Mouse (Mus musculus) C2C12 (cell line): ENCODE results near the gene Spsb2. TPM values are rescaled to one million over a fixed set of nuclear protein-coding genes. Genes with fewer than 3 reads are reported as not detected.
A peak's percentile ranks its signal among the peaks of the same experiment; 100 is the strongest.
"Not testable (repeated sequence)": the region's sequence is repeated elsewhere in the genome, so short reads cannot be mapped to it uniquely, and the experiment has no call there.

ENCODE experiments used
- H3K27me3 ChIP-seq: one replicate; pipeline ENCODE4 v1.6.1; 2011; ENCODE audit not compliant: control insufficient read depth, insufficient read depth, insufficient read length
- H3K36me3 ChIP-seq: one replicate; pipeline ENCODE4 v1.6.1; 2011; ENCODE audit not compliant: control insufficient read depth, insufficient read depth
- H3K4me3 ChIP-seq: one replicate; pipeline ENCODE4 v1.5.1; 2011; ENCODE audit warnings: mild to moderate bottlenecking, control low read depth; ENCODE audit not compliant: poor library complexity, insufficient read depth, severe bottlenecking
- H3K79me2 ChIP-seq: one replicate; pipeline ENCODE4 v1.6.1; 2011; ENCODE audit not compliant: control insufficient read depth, insufficient read depth
- H3K79me3 ChIP-seq: one replicate; pipeline ENCODE4 v1.6.1; 2011; ENCODE audit warnings: low read depth, control low read depth
- H3ac ChIP-seq: one replicate; pipeline ENCODE3; 2011; ENCODE audit warnings: low read depth; ENCODE audit not compliant: control insufficient read depth, insufficient read length
- CEBPB ChIP-seq: IDR thresholded peaks from one replicate; pipeline ENCODE4 v1.6.1; 2011; ENCODE audit warnings: low read depth, mild to moderate bottlenecking, control low read depth, moderate library complexity
- CTCF ChIP-seq: IDR thresholded peaks from one replicate; pipeline ENCODE4 v1.5.1; 2011; ENCODE audit not compliant: control insufficient read depth, insufficient read depth, insufficient read length
- FOSL1 ChIP-seq: IDR thresholded peaks from one replicate; pipeline ENCODE4 v1.8.0; 2011; ENCODE audit warnings: mild to moderate bottlenecking, low read length; ENCODE audit not compliant: poor library complexity, insufficient read depth, severe bottlenecking
- MAX ChIP-seq: IDR thresholded peaks from one replicate; pipeline ENCODE4 v1.6.1; 2011; ENCODE audit warnings: mild to moderate bottlenecking, control low read depth
- MYOD1 ChIP-seq: IDR thresholded peaks from one replicate; pipeline ENCODE4 v1.6.1; 2011; ENCODE audit warnings: low read depth; ENCODE audit not compliant: control insufficient read depth, insufficient read length
- MYOG ChIP-seq: IDR thresholded peaks from one replicate; pipeline ENCODE4 v1.6.1; 2011; ENCODE audit not compliant: control insufficient read depth, insufficient read length; ENCODE audit errors: extremely low read depth
- USF1 ChIP-seq: IDR thresholded peaks from one replicate; pipeline ENCODE4 v1.6.1; 2011; ENCODE audit warnings: low read depth, mild to moderate bottlenecking, control low read depth, moderate library complexity
- polyA plus RNA-seq: library from polyadenylated mRNA; unstranded; fragments of >200 nt; fragmentation: generic; extraction: Trizol; gene quantifications from one replicate; pipeline ENCODE4 v1.2.1, GENCODE M21; 2012; ENCODE audit warnings: missing spikeins

The Spsb2 gene
- polyA plus RNA-seq, 1 experiment, result 24.8 TPM

DNA sequence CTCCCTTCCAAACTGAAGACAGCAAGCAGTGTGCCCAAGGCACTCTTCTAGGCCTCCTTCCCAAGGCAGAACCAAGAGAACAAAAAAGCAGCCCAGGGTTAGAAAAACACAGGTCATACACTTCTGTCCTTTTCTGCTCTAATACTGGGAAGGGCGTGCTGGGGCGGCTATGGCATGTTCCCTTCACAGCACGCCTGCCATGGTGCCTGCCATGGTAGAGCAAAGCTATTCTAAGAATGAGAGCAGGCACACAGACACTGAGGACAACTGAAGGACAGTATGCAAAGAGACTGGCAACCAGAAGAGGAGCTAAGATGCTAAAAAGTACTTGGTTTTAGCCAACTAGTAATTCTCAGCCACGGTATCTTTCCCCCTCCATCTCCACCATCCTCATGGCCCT lies 13.6 kb downstream of the Spsb2 start:
- Histone ChIP-seq H3K79me2 (peaks cover 22% of the 10 kb centered on the region), H3ac (no peak overlapping the region), H3K27me3 (no peaks in the 10 kb centered on the region), H3K79me3 (peaks cover 5% of the 10 kb centered on the region), H3K4me3 (no peak overlapping the region), H3K36me3 (peaks cover 96% of the 10 kb centered on the region)
- TF ChIP-seq CEBPB (no peak), MAX (no peak)

DNA sequence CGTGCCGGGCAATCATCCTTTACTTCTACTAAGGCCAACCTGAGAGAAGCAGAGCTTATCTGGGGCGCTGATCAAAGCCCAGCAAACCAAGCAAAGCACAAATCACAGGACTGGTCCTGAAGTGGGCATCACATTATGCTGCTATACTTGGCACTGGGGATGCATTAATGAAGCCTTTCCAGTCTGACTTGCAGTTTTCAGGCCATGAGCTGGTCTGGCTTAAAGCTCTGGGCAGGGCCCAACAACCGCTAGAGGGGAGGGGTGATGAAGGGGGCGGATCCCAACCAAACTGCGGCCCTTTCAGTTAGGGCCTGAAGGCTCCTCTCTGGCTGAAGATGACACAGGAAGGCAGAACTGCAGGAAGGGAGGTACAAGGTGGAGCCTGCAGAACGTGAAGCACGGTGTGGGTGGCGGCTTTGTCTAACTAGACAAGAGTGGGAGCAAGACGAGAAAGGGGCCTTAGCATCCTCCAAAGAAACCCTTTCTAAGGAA lies 19.7 kb downstream of the Spsb2 start:
- TF ChIP-seq MAX, result peak; percentile 41
- no peak for TF ChIP-seq CTCF
- Histone ChIP-seq H3K27me3 (no peaks in the 10 kb centered on the region), H3K79me3 (peaks cover 27% of the 10 kb centered on the region), H3ac (peak overlapping the region; percentile 36), H3K79me2 (peaks cover 56% of the 10 kb centered on the region), H3K4me3 (peak overlapping the region; percentile 68), H3K36me3 (peaks cover 59% of the 10 kb centered on the region)

DNA sequence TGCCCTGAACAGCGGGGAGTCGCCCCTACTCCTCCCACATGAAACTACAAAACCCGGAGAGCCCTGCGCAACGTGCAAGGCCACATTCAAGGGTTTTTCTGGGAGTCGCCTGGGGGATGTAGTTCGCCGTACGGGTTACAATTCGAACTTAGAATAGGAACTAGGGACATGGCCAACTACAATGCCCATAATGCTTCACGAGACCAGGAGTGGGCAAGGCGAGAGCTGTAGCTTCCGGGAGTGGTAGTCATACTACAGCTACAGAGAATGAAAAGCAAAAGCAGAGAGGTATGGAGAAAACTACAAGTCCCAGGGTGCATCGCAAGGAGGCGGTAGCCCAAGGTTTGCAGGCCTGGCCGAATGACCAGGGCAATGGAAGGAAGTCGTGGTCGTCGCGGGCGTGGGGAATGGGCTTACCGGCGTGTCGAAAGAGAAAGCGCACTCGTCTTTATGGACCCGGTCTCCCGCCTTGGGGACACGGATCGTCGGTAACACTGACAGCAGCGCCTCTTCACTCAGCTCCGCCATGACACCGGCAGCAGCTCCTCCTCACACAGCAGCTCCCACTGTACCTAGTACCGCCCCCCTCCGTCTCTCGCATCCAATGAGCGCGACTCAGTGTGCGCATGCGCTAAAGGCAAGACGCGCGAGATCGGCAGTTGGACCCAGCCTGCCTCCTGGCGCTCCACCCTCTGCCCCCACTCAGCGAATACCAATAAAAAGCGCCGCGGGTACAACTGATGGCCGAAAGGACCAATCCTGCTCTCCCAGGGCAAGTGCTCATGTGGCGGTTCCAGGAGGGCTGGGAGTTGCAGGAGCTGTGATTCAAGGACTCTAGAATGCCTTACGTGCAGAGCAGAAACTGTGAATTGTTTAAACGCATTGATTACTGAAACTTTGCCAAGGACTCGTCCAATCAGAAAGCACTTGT lies 20.7 kb downstream of the Spsb2 start, which contains the start of the genes Usp5 and Cdca3:
Usp5 (minus strand) TSS at position 617 of the 931 bp plus-strand sequence.
Cdca3 (plus strand) TSS at position 680 of the 931 bp plus-strand sequence.
- Histone ChIP-seq H3K36me3 (peaks cover 53% of the 10 kb centered on the region), H3K27me3 (no peaks in the 10 kb centered on the region), H3K4me3 (peak within 1 kb of the TSS; percentile 75), H3K79me3 (peaks cover 27% of the 10 kb centered on the region), H3ac (peak within 1 kb of the TSS; percentile 88), H3K79me2 (peaks cover 56% of the 10 kb centered on the region)
- TF ChIP-seq USF1 (peak; percentile 54), MAX (no peak), FOSL1 (no peak)

DNA sequence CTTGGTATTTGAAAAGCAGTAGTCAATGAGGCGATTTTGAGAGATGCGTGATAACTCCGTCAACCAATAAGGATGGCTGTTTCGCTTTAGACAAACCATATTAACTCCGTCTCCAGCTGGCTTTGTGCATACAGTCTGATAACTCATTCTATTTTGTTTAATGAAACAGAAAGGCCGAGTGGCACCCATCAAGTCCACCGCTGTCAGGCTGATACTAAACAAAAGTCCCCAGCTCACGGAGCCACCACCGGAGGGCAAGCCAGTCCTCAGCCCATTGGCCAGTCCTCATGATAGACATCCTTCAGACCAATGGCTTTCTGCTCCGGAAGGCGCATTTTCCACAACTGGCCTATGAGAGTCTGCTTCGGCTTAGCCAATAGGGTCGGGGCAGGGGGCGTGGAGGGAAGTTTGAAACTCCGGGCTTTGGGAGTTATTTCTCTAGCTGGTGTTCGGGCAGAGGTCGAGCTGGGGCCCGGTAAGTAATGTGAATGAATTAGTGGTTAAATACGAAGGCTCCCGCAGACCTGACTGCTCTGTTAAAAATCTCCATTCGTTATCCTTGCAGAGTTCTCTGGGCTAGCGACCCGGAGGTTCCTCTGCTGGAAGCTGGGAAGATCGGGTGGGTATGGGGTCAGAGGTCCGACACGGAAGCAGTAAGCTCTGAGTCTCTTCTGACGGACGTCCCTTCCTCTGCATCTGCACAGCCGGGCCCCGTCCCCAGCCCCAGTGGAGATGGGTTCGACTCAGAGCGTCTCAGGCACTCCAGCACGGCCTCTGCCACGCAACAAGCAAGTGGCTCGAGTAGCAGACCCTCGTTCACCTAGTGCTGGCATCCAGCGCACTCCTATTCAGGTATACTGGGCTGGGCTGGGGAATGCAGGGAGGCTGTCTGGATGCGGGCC lies 21.6 kb downstream of the Spsb2 start:
- peak overlapping the region; percentile 75 for H3K4me3 ChIP-seq
- peaks cover 27% of the 10 kb centered on the region for H3K79me3 ChIP-seq
- peaks cover 54% of the 10 kb centered on the region for H3K79me2 ChIP-seq
- H3K27me3 ChIP-seq, result no peaks in the 10 kb centered on the region
- peaks cover 49% of the 10 kb centered on the region for H3K36me3 ChIP-seq
- no peak for TF ChIP-seq CEBPB
- TF ChIP-seq MYOD1, result no peak
- TF ChIP-seq MYOG, result no peak
- no peak for TF ChIP-seq MAX
- TF ChIP-seq USF1, result no peak
- TF ChIP-seq FOSL1, result no peak
- no peak for TF ChIP-seq CTCF
- H3ac ChIP-seq, result peak overlapping the region; percentile 88

DNA sequence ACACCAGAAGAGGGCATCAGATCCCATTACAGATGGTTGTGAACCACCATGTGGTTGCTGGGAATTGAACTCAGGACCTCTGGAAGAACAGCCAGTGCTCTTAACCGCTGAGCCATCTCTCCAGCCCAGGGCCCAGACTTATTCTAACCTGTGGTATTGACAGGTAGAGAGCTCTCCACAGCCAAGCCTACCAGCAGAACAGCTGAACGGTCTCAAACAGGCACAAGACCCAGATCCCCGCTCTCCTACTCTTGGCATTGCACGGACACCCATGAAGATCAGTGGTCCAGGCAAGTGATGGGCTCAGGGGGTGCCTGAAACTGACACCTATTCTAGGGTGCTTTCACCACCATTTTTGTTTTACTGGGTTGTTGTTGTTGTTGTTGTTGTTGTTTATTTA lies 22.7 kb downstream of the Spsb2 start:
- peaks cover 38% of the 10 kb centered on the region for H3K36me3 ChIP-seq
- H3ac ChIP-seq, H3K4me3 ChIP-seq, H3K27me3 ChIP-seq: not testable (repeated sequence)
- H3K79me3 ChIP-seq, result peaks cover 25% of the 10 kb centered on the region
- H3K79me2 ChIP-seq, result peaks cover 42% of the 10 kb centered on the region

DNA sequence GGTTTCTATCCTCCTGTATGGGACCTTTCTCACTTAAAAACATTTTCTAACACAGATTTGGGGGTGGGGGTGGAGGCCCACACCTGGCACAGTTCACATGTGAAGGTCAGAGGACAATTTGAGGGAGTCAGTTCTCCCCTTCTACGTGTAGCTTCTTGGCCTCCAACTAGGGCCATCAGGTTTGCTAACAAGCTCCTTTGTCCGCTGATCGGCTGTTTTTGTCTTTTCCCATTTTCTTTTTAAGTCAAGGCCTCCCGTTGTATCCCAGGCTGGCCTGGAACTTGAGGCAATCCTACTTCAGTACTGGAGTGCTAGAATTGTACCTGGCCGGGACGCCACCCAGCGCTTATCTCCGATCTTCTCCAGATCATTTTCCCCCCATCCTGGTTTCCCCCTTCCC lies 23.2 kb downstream of the Spsb2 start:
- H3K27me3 ChIP-seq, result no peaks in the 10 kb centered on the region
- H3K79me2 ChIP-seq, result peaks cover 38% of the 10 kb centered on the region
- peaks cover 37% of the 10 kb centered on the region for H3K36me3 ChIP-seq
- no peak overlapping the region for H3ac ChIP-seq
- peaks cover 25% of the 10 kb centered on the region for H3K79me3 ChIP-seq
- no peak overlapping the region for H3K4me3 ChIP-seq
- no peak for TF ChIP-seq MYOG
- no peak for TF ChIP-seq USF1
- TF ChIP-seq CTCF, result no peak
- TF ChIP-seq MAX, result no peak
- TF ChIP-seq FOSL1, result no peak
- TF ChIP-seq CEBPB, result no peak
- TF ChIP-seq MYOD1, result no peak
